Mouse (Mus musculus) liver, postnatal 0 days (tissue): ENCODE results near the gene Phf12.

Experiments
- CTCF ChIP-seq: sonication (generic); IDR thresholded peaks from 2 replicates; pipeline ENCODE4 v1.5.1; 2016; ENCODE audit warnings: antibody characterized with exemption, low read depth
- EP300 ChIP-seq: IDR thresholded peaks from 2 replicates; pipeline ENCODE4 v1.6.1; 2016; ENCODE audit warnings: antibody characterized with exemption, low read depth, mild to moderate bottlenecking

DNA sequence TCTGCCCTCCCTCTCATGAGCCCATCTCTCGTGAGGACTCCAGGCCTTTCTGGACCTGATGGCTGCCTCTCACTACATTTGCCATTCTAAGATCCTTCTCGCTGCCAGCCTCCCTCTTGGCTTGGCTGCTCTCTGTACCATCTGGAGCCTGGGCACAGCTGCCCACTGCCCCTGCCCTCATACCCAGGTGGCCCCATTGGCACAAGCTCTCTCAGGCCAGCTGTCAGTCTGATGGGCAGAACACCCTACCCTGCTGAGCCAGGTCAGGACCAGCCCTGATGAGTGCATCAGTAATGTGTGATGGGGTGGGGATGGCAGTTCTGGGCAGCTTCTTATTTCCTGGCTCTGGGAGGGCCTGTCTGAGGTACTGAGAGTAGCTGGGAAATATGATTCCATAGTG lies 24.3 kb upstream of the Phf12 start:
- TF ChIP-seq CTCF (no peak), EP300 (no peak)
